Mouse (Mus musculus) right cerebral cortex, adult 18-20 months (tissue): ENCODE data around the gene Dmrtc2.
"Not testable (repeated sequence)": the region's sequence is repeated elsewhere in the genome, so short reads cannot be mapped to it uniquely, and the experiment has no call there.

Experiments
- DNase-seq: peaks from one replicate; pipeline ENCODE4 v3.0.0; 2022; ENCODE audit warnings: mixed read lengths

The Dmrtc2 gene

GRCm38 (mm10) chr7:24877588-24877987 lies 7.7 kb downstream of the Dmrtc2 start:
- no peak for DNase-seq

- DNase-seq, result no peak
Measured at GRCm38 (mm10) chr7:24879620-24880019, 9.8 kb downstream of the Dmrtc2 start.

- no peak for DNase-seq
Measured at GRCm38 (mm10) chr7:24882416-24883199, 12.8 kb downstream of the Dmrtc2 start.

GRCm38 (mm10) chr7:24883896-24884692 lies 14.2 kb downstream of the Dmrtc2 start, which contains the start of gene Rps19:
Gene Rps19, plus strand, starts transcription at chr7:24884371.
- DNase-seq, result peak; percentile 98

GRCm38 (mm10) chr7:24884693-24885291 lies 14.9 kb downstream of the Dmrtc2 start:
- DNase-seq, result no peak

- no peak for DNase-seq
Measured at GRCm38 (mm10) chr7:24885468-24886307, 15.8 kb downstream of the Dmrtc2 start.

GRCm38 (mm10) chr7:24886308-24886633 lies 16.4 kb downstream of the Dmrtc2 start:
- DNase-seq, result no peak

GRCm38 (mm10) chr7:24887096-24887495 lies 17.2 kb downstream of the Dmrtc2 start:
- no peak for DNase-seq

GRCm38 (mm10) chr7:24889431-24890220 lies 19.8 kb downstream of the Dmrtc2 start:
- DNase-seq, result no peak

GRCm38 (mm10) chr7:24890281-24891216 lies 20.7 kb downstream of the Dmrtc2 start:
- peak; percentile 71 for DNase-seq

- DNase-seq, result no peak
Measured at GRCm38 (mm10) chr7:24891241-24892124, 21.6 kb downstream of the Dmrtc2 start.

- no peak for DNase-seq
Measured at GRCm38 (mm10) chr7:24892125-24892583, 22.3 kb downstream of the Dmrtc2 start.

- not testable (repeated sequence) for DNase-seq
Measured at GRCm38 (mm10) chr7:24895749-24896148, 25.9 kb downstream of the Dmrtc2 start.

GRCm38 (mm10) chr7:24896269-24896668 lies 26.4 kb downstream of the Dmrtc2 start:
- DNase-seq, result no peak

GRCm38 (mm10) chr7:24897224-24897623 lies 27.4 kb downstream of the Dmrtc2 start, which contains the start of gene Cd79a:
Gene Cd79a, plus strand, starts transcription at chr7:24897381.
- DNase-seq, result no peak

- no peak for DNase-seq
Measured at GRCm38 (mm10) chr7:24897959-24898358, 28.1 kb downstream of the Dmrtc2 start.

- DNase-seq, result no peak
Measured at GRCm38 (mm10) chr7:24901114-24901513, 31.3 kb downstream of the Dmrtc2 start.

GRCm38 (mm10) chr7:24901842-24902241 lies 32.0 kb downstream of the Dmrtc2 start:
- DNase-seq, result no peak

GRCm38 (mm10) chr7:24902264-24902629 lies 32.4 kb downstream of the Dmrtc2 start:
- no peak for DNase-seq
